Mouse (Mus musculus): ENCODE measurements at regions not wholly inside any gene's neighbourhood (a gene's known extent, or its start where the extent isn't known, plus 50 kb on each side); places are given as distances from the start of the nearest gene placed in this dataset.

- no peak overlapping the region for H3K4me3 ChIP-seq (replicated peaks; ENCODE audit: insufficient read depth, low read depth, low read length)
- 94% methylated on average over 3 of the region's 3 CpGs for WGBS
- H3K27ac ChIP-seq (ENCODE audit: insufficient read depth, low read length) = no peak overlapping the region
- H3K4me1 ChIP-seq (ENCODE audit: control insufficient read depth, insufficient read depth, low read length) = peaks cover 4% of the 10 kb centered on the region; the same call in 1 of the 2 replicates
- TF ChIP-seq POLR2A (IDR thresholded peaks at IDR 0.05; ENCODE audit: borderline replicate concordance, insufficient read depth, low read length) = no peak
- no peak for TF ChIP-seq CTCF (IDR thresholded peaks at IDR 0.05; ENCODE audit: borderline replicate concordance, insufficient read depth, low read depth, low read length)
- DNase-seq = no peak
- no peaks in the 10 kb centered on the region for H3K27me3 ChIP-seq (ENCODE audit: control insufficient read depth, insufficient read depth, low read length)
Measured at GRCm38 (mm10) chr11:19530652-19531051, 393.5 kb upstream of the Spred2 start.

GRCm38 (mm10) chr11:19531255-19532003, 392.7 kb upstream of the Spred2 start:
- no peak for TF ChIP-seq POLR2A (IDR thresholded peaks at IDR 0.05; ENCODE audit: borderline replicate concordance, insufficient read depth, low read length)
- no peak for TF ChIP-seq CTCF (IDR thresholded peaks at IDR 0.05; ENCODE audit: borderline replicate concordance, insufficient read depth, low read depth, low read length)
- Histone ChIP-seq H3K27me3 (ENCODE audit: control insufficient read depth, insufficient read depth, low read length) (no peaks in the 10 kb centered on the region), H3K27ac (ENCODE audit: insufficient read depth, low read length) (no peak overlapping the region), H3K4me1 (ENCODE audit: control insufficient read depth, insufficient read depth, low read length) (peaks cover 4% of the 10 kb centered on the region; the same call in 1 of the 2 replicates), H3K4me3 (replicated peaks; ENCODE audit: insufficient read depth, low read depth, low read length) (no peak overlapping the region)
- no peak for DNase-seq
- 44% methylated on average over 20 of the region's 20 CpGs for WGBS

- Histone ChIP-seq H3K27ac (ENCODE audit: insufficient read depth, low read length) (no peak overlapping the region), H3K27me3 (ENCODE audit: control insufficient read depth, insufficient read depth, low read length) (no peaks in the 10 kb centered on the region), H3K4me1 (ENCODE audit: control insufficient read depth, insufficient read depth, low read length) (peaks cover 4% of the 10 kb centered on the region; the same call in 1 of the 2 replicates), H3K4me3 (replicated peaks; ENCODE audit: insufficient read depth, low read depth, low read length) (no peak overlapping the region)
- 81% methylated on average over 7 of the region's 7 CpGs for WGBS
- no peak for DNase-seq
- TF ChIP-seq CTCF (IDR thresholded peaks at IDR 0.05; ENCODE audit: borderline replicate concordance, insufficient read depth, low read depth, low read length) (no peak), POLR2A (IDR thresholded peaks at IDR 0.05; ENCODE audit: borderline replicate concordance, insufficient read depth, low read length) (no peak)
Measured at GRCm38 (mm10) chr11:19532867-19533266, 391.3 kb upstream of the Spred2 start.

- Histone ChIP-seq H3K4me1 (ENCODE audit: control insufficient read depth, insufficient read depth, low read length) (peaks cover 4% of the 10 kb centered on the region; the same call in 1 of the 2 replicates), H3K27me3 (ENCODE audit: control insufficient read depth, insufficient read depth, low read length) (no peaks in the 10 kb centered on the region), H3K4me3 (replicated peaks; ENCODE audit: insufficient read depth, low read depth, low read length) (no peak overlapping the region), H3K27ac (ENCODE audit: insufficient read depth, low read length) (no peak overlapping the region)
- TF ChIP-seq POLR2A (IDR thresholded peaks at IDR 0.05; ENCODE audit: borderline replicate concordance, insufficient read depth, low read length) (no peak), CTCF (IDR thresholded peaks at IDR 0.05; ENCODE audit: borderline replicate concordance, insufficient read depth, low read depth, low read length) (peak; percentile 37; the same call in 1 of the 2 replicates)
- DNase-seq = peak; percentile 15 to 34
- 9% methylated on average over 1 of the region's 1 CpGs for WGBS
Measured at GRCm38 (mm10) chr11:19533701-19534100, 390.5 kb upstream of the Spred2 start.

GRCm38 (mm10) chr11:19535215-19535614, 389.0 kb upstream of the Spred2 start:
- H3K27me3 ChIP-seq (ENCODE audit: control insufficient read depth, insufficient read depth, low read length) = no peaks in the 10 kb centered on the region
- H3K4me3 ChIP-seq (replicated peaks; ENCODE audit: insufficient read depth, low read depth, low read length) = no peak overlapping the region
- no peak overlapping the region for H3K27ac ChIP-seq (ENCODE audit: insufficient read depth, low read length)
- TF ChIP-seq CTCF (IDR thresholded peaks at IDR 0.05; ENCODE audit: borderline replicate concordance, insufficient read depth, low read depth, low read length) = no peak
- DNase-seq = no peak
- WGBS = 92% methylated on average over 1 of the region's 1 CpGs
- H3K4me1 ChIP-seq (ENCODE audit: control insufficient read depth, insufficient read depth, low read length) = peaks cover 4% of the 10 kb centered on the region; the same call in 1 of the 2 replicates

GRCm38 (mm10) chr11:19546226-19546625, 377.9 kb upstream of the Spred2 start:
- 67% methylated on average over 4 of the region's 4 CpGs for WGBS
- TF ChIP-seq CTCF (IDR thresholded peaks at IDR 0.05; ENCODE audit: borderline replicate concordance, insufficient read depth, low read depth, low read length) (no peak), POLR2A (IDR thresholded peaks at IDR 0.05; ENCODE audit: borderline replicate concordance, insufficient read depth, low read length) (no peak)
- Histone ChIP-seq H3K27me3 (ENCODE audit: control insufficient read depth, insufficient read depth, low read length) (no peaks in the 10 kb centered on the region), H3K4me1 (ENCODE audit: control insufficient read depth, insufficient read depth, low read length) (no peaks in the 10 kb centered on the region), H3K4me3 (replicated peaks; ENCODE audit: insufficient read depth, low read depth, low read length) (no peak overlapping the region), H3K27ac (ENCODE audit: insufficient read depth, low read length) (no peak overlapping the region)
- DNase-seq = no peak

GRCm38 (mm10) chr11:19554316-19554946, 369.7 kb upstream of the Spred2 start:
- no peak for DNase-seq
- TF ChIP-seq POLR2A (IDR thresholded peaks at IDR 0.05; ENCODE audit: borderline replicate concordance, insufficient read depth, low read length) (no peak), CTCF (IDR thresholded peaks at IDR 0.05; ENCODE audit: borderline replicate concordance, insufficient read depth, low read depth, low read length) (no peak)
- Histone ChIP-seq H3K4me3 (replicated peaks; ENCODE audit: insufficient read depth, low read depth, low read length) (no peak overlapping the region), H3K4me1 (ENCODE audit: control insufficient read depth, insufficient read depth, low read length) (no peaks in the 10 kb centered on the region), H3K27ac (ENCODE audit: insufficient read depth, low read length) (no peak overlapping the region), H3K27me3 (ENCODE audit: control insufficient read depth, insufficient read depth, low read length) (no peaks in the 10 kb centered on the region)
- WGBS = 29% methylated on average over 9 of the region's 9 CpGs

Data from cerebellum, adult 2 months (tissue).